Mouse (Mus musculus): ENCODE data around the gene Smarca2. TPM values are rescaled to one million over a fixed set of nuclear protein-coding genes. Genes with fewer than 3 reads are reported as not detected.

Smarca2 gene
- polyA plus RNA-seq, 2 experiments = 72.2 to 104 TPM

- Histone ChIP-seq H3K9me3 (ENCODE audit: control insufficient read depth, low read length) (no peaks in the 10 kb centered on the region), H3K4me3 (replicated peaks; ENCODE audit: low read length) (no peak overlapping the region), H3K27ac (replicated peaks; ENCODE audit: low read depth, low read length) (no peak overlapping the region), H3K27me3 (ENCODE audit: control insufficient read depth, insufficient read depth, low read length) (no peaks in the 10 kb centered on the region), H3K4me1 (ENCODE audit: control insufficient read depth, insufficient read depth, low read length) (peaks cover 4% of the 10 kb centered on the region; the same call in 1 of the 2 replicates), H3K9ac (ENCODE audit: low read depth, low read length, severe bottlenecking) (no peak overlapping the region), H3K4me2 (replicated peaks; ENCODE audit: low read depth, low read length, severe bottlenecking) (no peak overlapping the region), H3K36me3 (ENCODE audit: control insufficient read depth, insufficient read depth, low read length) (peaks cover 11% of the 10 kb centered on the region)
- TF ChIP-seq POLR2A (IDR thresholded peaks at IDR 0.05; ENCODE audit: borderline replicate concordance, extremely low read depth, insufficient read depth, insufficient read length) = no peak
- WGBS = 50% methylated on average over 7 of the region's 7 CpGs
- no peak for DNase-seq (ENCODE audit: low spot score)
- ATAC-seq (ENCODE audit: low FRiP score, low read depth) = no peak
Observed at GRCm38 (mm10) chr19:26753266-26753872, 148.5 kb downstream of the Smarca2 start.

- Histone ChIP-seq H3K4me1 (ENCODE audit: control insufficient read depth, insufficient read depth, low read length) (peaks cover 4% of the 10 kb centered on the region; the same call in 1 of the 2 replicates), H3K36me3 (ENCODE audit: control insufficient read depth, insufficient read depth, low read length) (peaks cover 13% of the 10 kb centered on the region), H3K9me3 (ENCODE audit: control insufficient read depth, low read length) (no peaks in the 10 kb centered on the region), H3K4me3 (replicated peaks; ENCODE audit: low read length) (no peak overlapping the region), H3K4me2 (replicated peaks; ENCODE audit: low read depth, low read length, severe bottlenecking) (no peak overlapping the region), H3K9ac (ENCODE audit: low read depth, low read length, severe bottlenecking) (no peak overlapping the region), H3K27me3 (ENCODE audit: control insufficient read depth, insufficient read depth, low read length) (no peaks in the 10 kb centered on the region), H3K27ac (replicated peaks; ENCODE audit: low read depth, low read length) (no peak overlapping the region)
- ATAC-seq (ENCODE audit: low FRiP score, low read depth) (no peak), DNase-seq (ENCODE audit: low spot score) (no peak)
- TF ChIP-seq POLR2A (IDR thresholded peaks at IDR 0.05; ENCODE audit: borderline replicate concordance, extremely low read depth, insufficient read depth, insufficient read length) = no peak
- WGBS = 71% methylated on average over 10 of the region's 10 CpGs
Observed at GRCm38 (mm10) chr19:26754016-26754794, 149.4 kb downstream of the Smarca2 start.

GRCm38 (mm10) chr19:26755991-26756390 lies 151.1 kb downstream of the Smarca2 start:
- no peak overlapping the region for H3K27ac ChIP-seq (replicated peaks; ENCODE audit: low read depth, low read length)
- H3K9ac ChIP-seq (ENCODE audit: low read depth, low read length, severe bottlenecking) = no peak overlapping the region
- H3K36me3 ChIP-seq (ENCODE audit: control insufficient read depth, insufficient read depth, low read length) = peaks cover 29% of the 10 kb centered on the region
- H3K4me3 ChIP-seq (replicated peaks; ENCODE audit: low read length) = no peak overlapping the region
- H3K27me3 ChIP-seq (ENCODE audit: control insufficient read depth, insufficient read depth, low read length) = no peaks in the 10 kb centered on the region
- no peak overlapping the region for H3K4me2 ChIP-seq (replicated peaks; ENCODE audit: low read depth, low read length, severe bottlenecking)
- ATAC-seq (ENCODE audit: low FRiP score, low read depth) (no peak), DNase-seq (ENCODE audit: low spot score) (no peak)
- H3K9me3 ChIP-seq (ENCODE audit: control insufficient read depth, low read length) = no peaks in the 10 kb centered on the region
- WGBS = 86% methylated on average over 6 of the region's 6 CpGs
- TF ChIP-seq POLR2A (IDR thresholded peaks at IDR 0.05; ENCODE audit: borderline replicate concordance, extremely low read depth, insufficient read depth, insufficient read length) = no peak
- 0 out of 2 replicates have a peak, but pooled peaks cover 4% of the 10 kb centered on the region for H3K4me1 ChIP-seq (ENCODE audit: control insufficient read depth, insufficient read depth, low read length)

- Histone ChIP-seq H3K4me3 (replicated peaks; ENCODE audit: low read length) (no peak overlapping the region), H3K9me3 (ENCODE audit: control insufficient read depth, low read length) (no peaks in the 10 kb centered on the region), H3K27me3 (ENCODE audit: control insufficient read depth, insufficient read depth, low read length) (no peaks in the 10 kb centered on the region), H3K4me1 (ENCODE audit: control insufficient read depth, insufficient read depth, low read length) (0 out of 2 replicates have a peak, but pooled peaks cover 4% of the 10 kb centered on the region), H3K4me2 (replicated peaks; ENCODE audit: low read depth, low read length, severe bottlenecking) (no peak overlapping the region), H3K27ac (replicated peaks; ENCODE audit: low read depth, low read length) (no peak overlapping the region), H3K36me3 (ENCODE audit: control insufficient read depth, insufficient read depth, low read length) (peaks cover 33% of the 10 kb centered on the region), H3K9ac (ENCODE audit: low read depth, low read length, severe bottlenecking) (no peak overlapping the region)
- DNase-seq (ENCODE audit: low spot score) (no peak), ATAC-seq (ENCODE audit: low FRiP score, low read depth) (no peak)
- 85% methylated on average over 8 of the region's 8 CpGs for WGBS
- TF ChIP-seq POLR2A (IDR thresholded peaks at IDR 0.05; ENCODE audit: borderline replicate concordance, extremely low read depth, insufficient read depth, insufficient read length) = no peak
Observed at GRCm38 (mm10) chr19:26756399-26756798, 151.5 kb downstream of the Smarca2 start.

GRCm38 (mm10) chr19:26758156-26758555 lies 153.3 kb downstream of the Smarca2 start:
- H3K9ac ChIP-seq (ENCODE audit: low read depth, low read length, severe bottlenecking) = no peak overlapping the region
- 84% methylated on average over 8 of the region's 8 CpGs for WGBS

More at GRCm38 (mm10) chr19:26758156-26758555, 153.3 kb downstream of the Smarca2 start:
- DNase-seq (ENCODE audit: low spot score) (no peak), ATAC-seq (ENCODE audit: low FRiP score, low read depth) (no peak)
- 0 out of 2 replicates have a peak, but pooled peaks cover 4% of the 10 kb centered on the region for H3K4me1 ChIP-seq (ENCODE audit: control insufficient read depth, insufficient read depth, low read length)
- no peak overlapping the region for H3K4me2 ChIP-seq (replicated peaks; ENCODE audit: low read depth, low read length, severe bottlenecking)
- H3K4me3 ChIP-seq (replicated peaks; ENCODE audit: low read length) = no peak overlapping the region
- no peaks in the 10 kb centered on the region for H3K27me3 ChIP-seq (ENCODE audit: control insufficient read depth, insufficient read depth, low read length)
- H3K27ac ChIP-seq (replicated peaks; ENCODE audit: low read depth, low read length) = no peak overlapping the region
- no peaks in the 10 kb centered on the region for H3K9me3 ChIP-seq (ENCODE audit: control insufficient read depth, low read length)
- no peak for TF ChIP-seq POLR2A (IDR thresholded peaks at IDR 0.05; ENCODE audit: borderline replicate concordance, extremely low read depth, insufficient read depth, insufficient read length)
- H3K36me3 ChIP-seq (ENCODE audit: control insufficient read depth, insufficient read depth, low read length) = peaks cover 38% of the 10 kb centered on the region
